Mouse (Mus musculus): ENCODE measurements around the gene Sycp2. TPM values are rescaled to one million over a fixed set of nuclear protein-coding genes. Genes with fewer than 3 reads are reported as not detected.

Gene Sycp2
- polyA plus RNA-seq, 1 experiment = 0.21 TPM

DNA sequence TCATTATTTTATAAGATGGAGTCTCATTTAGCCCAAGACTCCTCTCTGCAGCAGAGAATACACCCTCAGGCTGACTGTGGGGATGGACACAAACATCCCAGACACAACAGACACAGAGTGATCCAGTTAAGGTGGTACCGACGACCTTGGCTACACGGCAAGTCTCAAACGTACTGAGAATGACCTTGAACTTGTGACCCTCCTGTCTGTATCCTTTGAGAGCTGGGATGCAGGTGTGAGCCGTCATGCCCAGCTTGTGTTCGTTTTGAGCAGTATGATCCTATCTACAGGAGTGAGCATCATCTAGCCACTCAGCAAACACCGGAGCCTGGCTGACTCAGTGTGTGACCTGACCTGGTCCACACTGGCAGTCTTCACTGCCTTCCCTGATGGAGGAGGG, 93.9 kb downstream of the Sycp2 start:
- no peak overlapping the region for H3K27ac ChIP-seq (ENCODE audit: insufficient read depth, low read depth, low read length)
- H3K4me1 ChIP-seq (ENCODE audit: control insufficient read depth, insufficient read depth, low read length) = no peaks in the 10 kb centered on the region
- no peak overlapping the region for H3K4me3 ChIP-seq (ENCODE audit: insufficient read depth, low read length)
- no peak for TF ChIP-seq POLR2A (IDR thresholded peaks at IDR 0.05; ENCODE audit: borderline replicate concordance, low read depth, low read length)
- TF ChIP-seq CTCF (IDR thresholded peaks at IDR 0.05; ENCODE audit: low read depth, low read length) = no peak

DNA sequence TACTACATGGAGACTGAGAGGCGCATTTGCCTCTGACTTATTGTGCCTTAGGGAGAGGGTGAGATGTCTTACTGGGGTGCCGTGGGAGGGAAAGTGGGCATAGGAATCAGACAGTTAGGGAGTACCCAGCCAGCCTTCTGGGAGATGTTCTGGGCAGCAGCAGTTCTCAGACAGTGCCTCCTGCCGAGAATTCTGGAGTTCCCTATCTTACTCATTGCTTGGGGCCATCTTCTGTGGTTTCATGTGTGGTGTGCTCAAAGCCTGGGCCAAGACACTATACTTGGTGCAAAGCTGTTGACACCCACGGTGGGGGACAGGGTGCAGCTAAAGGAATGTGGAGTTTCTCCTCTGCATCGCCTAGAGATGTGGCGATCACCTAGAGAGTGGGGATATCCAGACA, 102.8 kb downstream of the Sycp2 start:
- TF ChIP-seq POLR2A (IDR thresholded peaks at IDR 0.05; ENCODE audit: borderline replicate concordance, low read depth, low read length) = no peak
- Histone ChIP-seq H3K27ac (ENCODE audit: insufficient read depth, low read depth, low read length) (no peak overlapping the region), H3K4me1 (ENCODE audit: control insufficient read depth, insufficient read depth, low read length) (no peaks in the 10 kb centered on the region), H3K4me3 (ENCODE audit: insufficient read depth, low read length) (no peak overlapping the region)

DNA sequence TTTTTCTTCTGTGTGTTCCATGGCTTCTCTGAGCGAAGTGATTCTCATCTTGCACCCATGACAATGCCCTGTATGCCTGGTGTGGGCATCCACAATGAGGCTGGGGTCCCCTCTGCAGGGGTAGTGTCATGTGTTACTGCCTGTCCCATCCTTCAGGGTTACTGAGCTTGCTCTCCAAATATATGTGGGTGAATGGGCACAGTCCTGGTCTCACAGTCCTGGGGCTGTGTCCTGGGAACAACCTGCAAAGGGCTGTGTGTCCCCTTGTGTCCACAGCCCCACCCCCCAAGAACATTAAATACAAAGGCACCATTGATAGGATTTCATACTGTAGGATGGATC, 103.3 kb downstream of the Sycp2 start:
- Histone ChIP-seq H3K27ac (ENCODE audit: insufficient read depth, low read depth, low read length) (no peak overlapping the region), H3K4me1 (ENCODE audit: control insufficient read depth, insufficient read depth, low read length) (no peaks in the 10 kb centered on the region), H3K4me3 (ENCODE audit: insufficient read depth, low read length) (no peak overlapping the region)
- TF ChIP-seq POLR2A (IDR thresholded peaks at IDR 0.05; ENCODE audit: borderline replicate concordance, low read depth, low read length) (no peak), CTCF (IDR thresholded peaks at IDR 0.05; ENCODE audit: low read depth, low read length) (no peak)

DNA sequence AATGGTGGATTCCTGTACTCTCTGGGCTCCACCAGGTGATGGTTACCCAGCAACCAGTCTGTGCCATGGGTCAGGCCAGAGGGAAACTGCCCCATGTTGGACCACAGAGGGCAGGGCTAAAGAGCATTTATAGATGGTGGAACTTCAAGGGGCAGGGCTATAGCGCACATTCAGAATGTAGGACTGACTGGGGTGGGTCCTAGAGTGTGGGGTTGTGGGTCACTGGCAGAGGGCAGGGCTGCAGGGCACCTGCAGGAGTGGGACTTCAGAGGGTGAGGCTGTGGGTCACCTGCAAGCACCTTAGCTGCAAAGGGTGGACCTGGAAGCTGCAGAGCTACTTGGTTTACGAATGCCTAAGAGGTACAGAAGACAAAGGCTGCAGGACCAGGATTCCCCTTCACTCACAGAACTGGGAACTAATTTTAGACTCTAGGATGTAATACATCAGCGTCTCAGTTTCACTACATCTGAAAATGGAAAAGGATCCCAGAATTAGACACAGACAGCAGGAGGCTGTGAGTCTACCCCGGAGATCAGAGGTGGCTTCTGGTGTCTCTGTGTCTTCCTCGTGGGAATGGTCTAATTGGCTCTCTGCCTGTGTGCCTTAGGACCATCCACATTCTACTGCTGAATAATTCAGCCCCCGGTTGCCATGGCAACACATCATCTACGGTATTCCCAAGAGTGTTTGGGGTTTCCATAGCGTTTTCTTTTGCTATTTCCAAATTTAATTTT, 103.9 kb downstream of the Sycp2 start:
- TF ChIP-seq CTCF (IDR thresholded peaks at IDR 0.05; ENCODE audit: low read depth, low read length) (no peak), POLR2A (IDR thresholded peaks at IDR 0.05; ENCODE audit: borderline replicate concordance, low read depth, low read length) (no peak)
- no peak overlapping the region for H3K27ac ChIP-seq (ENCODE audit: insufficient read depth, low read depth, low read length)
- H3K4me3 ChIP-seq (ENCODE audit: insufficient read depth, low read length) = no peak overlapping the region
- H3K4me1 ChIP-seq (ENCODE audit: control insufficient read depth, insufficient read depth, low read length) = no peaks in the 10 kb centered on the region

Other genes with a start within 250 kb of the Sycp2 start
- gene Ppp1r3d, start 6.8 kb upstream of the Sycp2 start, polyA plus RNA-seq (2012; ENCODE audit: insufficient read depth, insufficient read length, missing spikeins) = 1.9 and 2.2 TPM in 2 replicates
- gene Fam217b, start 6.8 kb upstream of the Sycp2 start, polyA plus RNA-seq (2012; ENCODE audit: insufficient read depth, insufficient read length, missing spikeins) = 4.8 and 5.1 TPM in 2 replicates
- not detected in 2 replicates for gene Cdh26, start 22.8 kb upstream of the Sycp2 start, polyA plus RNA-seq (2012; ENCODE audit: insufficient read depth, insufficient read length, missing spikeins)

All from bone marrow macrophage, adult 2 months (primary cell).